Mouse (Mus musculus) neural tube, postnatal 0 days (tissue): ENCODE measurements around the gene A630089N07Rik. TPM values are rescaled to one million over a fixed set of nuclear protein-coding genes. Genes with fewer than 3 reads are reported as not detected.

Experiments
- polyA plus RNA-seq: library from polyadenylated mRNA; unstranded; fragments of >200 nt; fragmentation: Nextera tagmentation; extraction: Ambion mirVana; gene quantifications from 2 replicates; pipeline ENCODE4 v1.2.1, GENCODE M21; 2015

The A630089N07Rik gene
- polyA plus RNA-seq: 7.3 and 9.5 TPM in 2 replicates

DNA sequence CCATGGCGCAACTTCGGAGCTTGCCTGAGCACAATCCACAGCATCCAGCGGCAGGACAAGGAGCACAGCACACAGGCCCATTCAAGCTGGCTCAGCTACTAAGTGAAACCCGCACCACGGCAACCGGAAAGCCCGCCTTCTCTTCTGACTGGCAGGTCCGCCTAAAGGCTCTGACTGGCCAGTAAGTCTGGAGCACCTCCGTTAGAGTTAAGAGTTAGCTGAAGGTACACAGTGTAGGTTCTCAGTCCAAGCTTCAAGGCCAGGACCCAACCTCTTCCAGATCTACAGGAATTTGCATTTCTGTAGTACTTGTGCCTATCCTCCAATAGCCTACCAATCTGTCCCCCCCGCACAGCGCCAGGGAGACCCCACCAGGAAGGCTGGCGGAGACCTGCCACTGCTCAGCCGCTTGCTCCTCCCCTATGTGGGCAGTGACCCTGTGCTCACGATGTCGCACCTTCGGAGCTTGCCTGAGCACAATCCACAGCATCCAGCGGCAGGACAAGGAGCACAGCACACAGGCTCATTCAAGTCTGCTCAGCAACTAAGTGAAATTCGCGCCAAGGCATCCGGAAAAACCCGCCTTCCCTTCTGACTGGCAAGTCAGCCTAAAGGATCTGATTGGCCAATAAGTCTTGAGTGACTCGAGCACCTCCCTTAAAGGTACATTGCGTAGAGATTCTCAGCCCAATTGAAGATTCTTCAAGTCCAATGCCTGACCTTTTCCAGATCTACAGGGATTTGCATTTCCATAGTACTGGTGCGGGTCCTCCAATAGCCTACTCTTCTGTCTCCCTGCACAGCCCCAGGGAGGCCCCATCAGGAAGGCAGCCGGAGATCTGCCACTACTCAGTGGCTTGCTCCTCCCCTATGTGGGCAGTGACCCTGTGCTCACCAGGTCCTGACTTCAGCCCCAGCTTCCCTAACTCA lies at the start of gene A630089N07Rik:
Gene A630089N07Rik, minus strand, starts transcription at position 562 of the 930 bp plus-strand sequence.

DNA sequence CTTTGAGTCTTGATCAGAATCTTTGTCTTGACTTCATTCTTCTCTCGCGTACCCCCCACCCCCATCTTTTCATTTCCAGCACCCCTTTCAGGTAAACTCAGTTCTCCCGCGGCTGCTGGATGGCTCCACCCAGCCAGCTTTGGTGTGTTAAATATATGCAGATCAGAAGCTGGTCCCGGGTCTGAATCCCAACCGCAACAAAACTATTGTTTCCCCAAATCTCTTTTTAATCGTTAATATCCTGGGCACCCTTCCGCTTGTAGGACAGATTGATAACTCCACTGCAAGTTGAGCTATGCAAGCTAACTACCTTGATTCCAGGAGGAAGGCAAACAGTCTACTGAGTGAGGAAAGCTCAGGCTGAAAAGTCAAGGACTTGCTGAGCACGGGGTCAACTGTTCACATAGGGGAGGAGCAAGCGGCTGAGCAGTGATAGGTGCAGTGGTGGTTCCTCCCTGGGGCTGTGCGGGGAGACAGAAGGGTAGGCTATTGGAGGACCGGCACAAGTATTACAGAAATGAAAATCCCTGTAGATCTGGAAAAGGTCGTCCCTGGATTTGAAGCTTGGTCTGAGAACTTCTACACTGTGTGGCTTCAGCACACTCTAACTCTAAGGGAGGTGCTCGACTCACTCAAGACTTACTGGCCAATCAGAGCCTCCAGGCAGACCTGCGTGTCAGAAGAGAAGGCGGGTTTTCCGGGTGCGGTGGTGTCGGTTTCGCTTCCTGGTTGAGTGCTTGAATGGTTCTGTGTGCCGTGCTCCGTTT lies 85.5 kb downstream of the A630089N07Rik start, which contains the start of gene B230307C23Rik:
Gene B230307C23Rik, plus strand, starts transcription at position 700 of the 767 bp plus-strand sequence.

DNA sequence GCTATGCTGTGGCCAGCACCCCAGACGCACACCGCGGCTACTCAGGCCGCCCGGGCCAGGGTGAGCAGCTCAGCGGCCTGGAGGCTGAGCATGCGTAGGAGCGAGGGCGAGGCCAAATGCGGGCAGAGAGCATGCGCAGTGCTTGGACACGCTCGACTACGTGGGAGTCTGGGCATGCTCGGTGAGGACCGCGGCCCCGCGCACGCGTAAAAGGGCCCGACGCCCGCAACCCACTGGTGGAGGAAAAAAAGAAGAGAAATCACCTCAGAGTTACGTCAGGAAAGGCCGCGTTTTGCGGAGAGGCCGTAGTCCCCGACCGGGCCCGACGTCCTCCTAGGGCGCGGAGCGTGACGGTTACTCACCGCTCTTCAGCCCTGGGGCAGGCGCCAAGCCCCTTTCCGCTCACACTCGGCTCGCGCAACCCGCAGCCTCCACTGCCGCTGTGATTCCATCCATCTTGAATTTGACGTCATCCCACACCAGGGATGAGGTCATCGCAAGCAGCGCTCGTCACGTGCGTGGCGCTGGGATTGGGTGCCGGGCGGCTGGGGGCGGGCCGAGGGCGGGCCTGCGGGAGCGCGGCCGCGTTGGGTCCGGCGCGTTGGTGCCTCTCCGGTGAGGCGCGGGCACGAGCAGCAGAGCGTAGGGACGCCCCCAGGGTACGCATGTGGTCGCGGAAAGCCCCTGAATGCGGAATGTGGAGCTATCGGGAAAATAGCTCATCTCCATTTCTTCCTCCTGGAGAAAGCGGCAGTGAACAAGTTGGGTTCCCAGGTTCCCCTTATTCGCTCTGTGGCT lies 119.9 kb downstream of the A630089N07Rik start, which contains the start of the genes C2cd2 and Zbtb21:
Gene C2cd2, minus strand, starts transcription at position 448 of the 798 bp plus-strand sequence.
Gene Zbtb21, minus strand, starts transcription at position 472 of the 798 bp plus-strand sequence.

Other genes with a start within 250 kb of the A630089N07Rik start
- gene Prdm15, start 230.6 kb downstream of the A630089N07Rik start, polyA plus RNA-seq: 4.2 and 5.7 TPM in 2 replicates
- 15.3 and 15.7 TPM in 2 replicates for gene C2cd2, start 119.9 kb downstream of the A630089N07Rik start, polyA plus RNA-seq
- gene Zbtb21, start 119.8 kb downstream of the A630089N07Rik start, polyA plus RNA-seq: 8.3 and 10.3 TPM in 2 replicates
- 23.2 and 25.1 TPM in 2 replicates for gene B230307C23Rik, start 85.1 kb downstream of the A630089N07Rik start, polyA plus RNA-seq